Mouse (Mus musculus) E14TG2a.4 (cell line): Measurements from ENCODE around the gene Thap8.

Experiments
- CTCF ChIP-seq: conservative IDR thresholded peaks from 2 replicates; pipeline ENCODE4 v1.5.1; 2014; ENCODE audit warnings: low read length
- POU5F1 ChIP-seq: IDR thresholded peaks from 2 replicates; pipeline ENCODE4 v1.6.1; 2014; ENCODE audit warnings: low read length, borderline replicate concordance

GRCm38 (mm10) chr7:30265935-30266334 is 14.0 kb upstream of the Thap8 start:
- TF ChIP-seq CTCF (no peak), POU5F1 (peak; percentile 91)
